Mouse (Mus musculus) left cerebral cortex, adult 11 months (tissue): Measurements from ENCODE around the gene Phf3.

Source experiments
- DNase-seq: peaks from one replicate; pipeline ENCODE4 v3.0.0; 2022; ENCODE audit warnings: low spot score

Gene Phf3

DNA sequence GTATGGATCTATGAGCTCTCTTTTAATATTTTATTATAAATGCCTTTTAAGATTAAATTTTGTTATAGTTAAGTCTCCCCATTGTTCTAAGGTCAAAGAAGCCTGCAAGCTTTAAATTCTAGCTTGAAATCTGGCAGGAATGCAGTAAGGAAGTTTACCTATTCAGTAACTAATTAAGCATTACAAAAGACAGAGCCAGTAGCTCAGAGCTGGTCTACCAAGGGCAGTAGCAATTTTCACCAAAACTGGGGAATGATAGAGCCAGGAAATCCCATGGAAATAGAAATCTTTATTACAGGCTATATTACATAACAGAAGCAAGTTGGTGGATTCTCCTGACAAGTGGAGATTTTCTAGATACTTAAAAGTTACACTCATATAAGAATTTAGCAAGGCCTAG is 116.9 kb downstream of the Phf3 start:
- DNase-seq, result no peak

DNA sequence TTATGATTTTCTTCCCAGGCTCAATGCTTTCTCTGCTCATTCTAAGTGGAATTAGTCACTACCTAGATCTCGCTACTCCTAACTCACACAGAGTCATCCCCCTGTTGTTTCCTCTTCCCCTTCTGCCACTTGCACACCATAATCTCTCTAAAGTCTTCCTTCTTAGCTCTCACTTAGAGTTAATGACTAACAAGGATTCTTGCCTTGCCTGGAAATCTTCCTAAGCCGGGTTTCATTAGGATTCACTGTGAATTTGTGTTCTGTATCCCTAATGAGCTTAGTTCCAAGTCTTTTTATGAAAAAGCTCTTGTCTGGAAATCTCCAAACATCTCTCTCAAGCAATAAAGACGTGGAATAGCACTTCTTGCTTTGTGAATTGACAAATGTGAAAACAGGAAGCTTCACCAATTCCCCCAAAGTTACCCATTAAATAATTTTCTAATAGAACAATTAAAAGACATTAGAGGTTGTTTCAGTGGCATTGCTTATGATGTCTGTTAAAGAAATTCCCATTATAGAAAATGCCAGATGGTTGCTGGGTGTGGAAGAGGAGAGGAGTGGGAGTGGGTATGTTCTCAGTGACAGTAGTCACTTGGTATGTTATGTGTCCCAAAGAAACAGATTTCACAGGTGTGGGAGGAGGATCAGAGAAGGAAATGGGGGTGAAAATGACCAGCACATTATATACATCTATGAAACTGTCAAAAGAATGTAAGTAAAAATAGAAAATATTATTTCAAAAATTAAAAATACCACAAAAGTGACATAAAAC is 118.1 kb downstream of the Phf3 start:
- no peak for DNase-seq
